Mouse (Mus musculus): ENCODE results near the gene Col15a1.

The Col15a1 gene

DNA sequence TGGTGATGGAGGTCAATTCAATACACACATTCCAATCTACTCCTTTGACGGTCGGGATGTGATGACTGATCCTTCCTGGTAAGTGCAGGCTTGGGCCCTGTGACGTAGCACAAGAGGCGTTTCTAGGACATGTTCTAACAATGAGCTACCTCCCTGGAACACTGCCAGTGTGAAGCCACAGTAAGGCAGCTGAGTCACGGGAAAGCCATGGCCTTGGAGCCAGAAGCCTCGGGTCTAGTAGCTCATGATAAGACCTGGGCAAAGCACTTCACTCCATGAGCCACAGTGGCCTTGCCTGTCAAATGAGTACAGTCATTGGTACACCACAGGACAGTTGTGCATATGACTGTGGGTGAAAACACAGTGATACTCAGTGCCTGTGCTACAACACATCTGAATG, 102.9 kb downstream of the Col15a1 start:
- DNase-seq = no peak

DNA sequence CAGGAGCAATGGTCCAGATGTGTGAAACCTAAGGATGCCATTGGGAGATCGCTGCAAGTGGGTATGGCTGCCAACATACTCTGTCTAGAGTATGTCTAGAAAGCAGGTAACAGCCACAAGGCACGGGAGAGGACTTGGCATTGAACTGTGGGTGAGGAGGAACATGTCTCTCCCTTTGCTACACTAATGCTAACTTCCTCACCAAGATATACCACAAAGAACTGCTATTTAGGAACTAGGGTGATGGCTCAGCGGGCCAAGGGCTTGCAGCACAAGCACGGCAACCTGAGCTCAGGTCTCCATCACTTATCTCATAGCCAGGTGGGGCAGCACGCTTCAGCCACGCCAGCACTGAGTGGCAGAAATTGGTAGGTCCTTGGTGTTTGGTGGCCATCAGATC, 103.5 kb downstream of the Col15a1 start:
- no peak for DNase-seq

DNA sequence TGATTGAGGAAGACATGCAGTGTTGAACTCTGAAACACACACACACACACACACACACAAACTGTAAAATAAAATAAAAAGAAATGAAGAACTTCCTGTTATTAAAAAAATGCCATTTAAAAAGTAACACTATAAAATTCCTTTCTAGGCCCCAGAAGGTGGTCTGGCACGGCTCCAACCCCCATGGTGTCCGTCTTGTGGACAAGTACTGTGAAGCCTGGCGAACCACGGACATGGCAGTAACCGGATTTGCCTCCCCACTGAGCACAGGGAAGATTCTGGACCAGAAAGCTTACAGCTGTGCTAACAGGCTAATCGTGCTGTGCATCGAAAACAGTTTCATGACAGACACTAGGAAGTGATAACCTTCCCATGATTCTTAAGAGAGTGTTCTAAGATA, 104.0 kb downstream of the Col15a1 start:
- peak; percentile 52 to 54 for DNase-seq

DNA sequence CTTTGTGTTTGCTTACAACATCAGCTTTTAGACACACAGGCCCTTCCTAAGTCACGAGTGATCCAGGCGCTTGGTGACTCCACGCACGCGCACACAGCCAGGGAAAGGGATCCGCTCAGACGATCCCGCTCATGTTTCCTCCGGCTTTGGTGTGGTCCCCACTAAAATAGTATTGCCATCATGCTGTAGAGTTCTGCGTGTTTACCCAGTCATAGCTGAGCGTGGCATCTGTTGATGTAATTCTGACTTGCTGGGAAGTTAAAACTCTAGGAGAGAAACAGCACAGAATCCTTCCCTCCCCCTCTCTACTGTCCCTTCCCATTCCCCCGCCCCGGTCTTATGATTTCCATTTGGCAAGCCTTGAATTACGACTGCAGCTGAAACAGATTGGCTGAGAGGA, 104.7 kb downstream of the Col15a1 start:
- peak; percentile 22 to 32 for DNase-seq

DNA sequence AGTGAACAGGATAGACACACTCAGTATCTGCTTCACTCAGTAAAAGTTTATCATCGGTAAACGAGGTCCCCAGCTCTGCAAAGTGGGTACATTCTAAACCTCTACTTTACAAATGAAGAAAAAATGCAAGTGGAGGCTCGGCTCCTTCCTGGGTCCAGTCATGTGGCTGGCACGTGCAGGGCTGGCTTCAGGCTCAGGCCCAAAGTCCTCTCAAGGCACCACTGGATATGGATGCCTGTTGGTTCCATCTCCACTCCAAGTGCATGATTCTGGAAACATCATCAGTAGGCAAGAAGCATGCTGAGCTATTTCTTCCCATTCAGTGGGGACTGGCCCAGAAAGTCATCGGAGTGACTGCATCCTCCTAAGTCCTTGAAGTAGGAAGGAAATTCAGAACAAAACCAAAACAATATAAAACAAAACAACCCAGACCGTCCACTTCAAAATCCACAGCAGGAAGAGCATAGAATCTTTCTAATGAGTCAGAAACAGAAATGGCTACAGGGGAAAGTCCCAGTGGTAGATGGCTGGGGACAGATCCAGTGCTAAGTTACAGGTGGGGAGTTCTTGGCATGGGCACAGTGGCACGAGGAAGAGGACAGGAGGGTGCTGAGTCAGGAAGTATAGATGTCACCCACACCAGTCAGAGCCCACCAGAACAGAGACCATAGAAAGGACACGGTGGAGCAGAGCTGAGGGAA, 105.9 kb downstream of the Col15a1 start:
- DNase-seq = no peak

DNA sequence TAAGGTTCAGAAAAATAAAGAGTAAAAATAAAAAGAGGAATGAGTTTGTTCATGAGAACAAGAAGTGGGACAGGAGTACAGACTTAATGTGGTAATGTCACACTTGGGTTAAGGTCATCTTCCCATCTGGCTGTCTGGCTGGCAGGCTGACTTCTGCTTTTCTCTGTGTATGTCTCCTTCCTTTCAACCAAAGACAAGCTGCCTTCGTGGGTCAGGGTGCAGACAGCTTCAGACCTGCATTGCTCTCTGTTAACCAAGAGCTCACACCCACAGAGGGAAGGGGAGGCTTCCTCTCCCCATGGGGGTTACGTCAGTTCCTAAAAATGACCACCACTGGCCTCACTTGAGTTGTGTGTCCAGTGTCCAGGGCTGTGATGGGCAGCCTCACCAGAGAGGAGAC, 107.5 kb downstream of the Col15a1 start:
- DNase-seq = no peak

DNA sequence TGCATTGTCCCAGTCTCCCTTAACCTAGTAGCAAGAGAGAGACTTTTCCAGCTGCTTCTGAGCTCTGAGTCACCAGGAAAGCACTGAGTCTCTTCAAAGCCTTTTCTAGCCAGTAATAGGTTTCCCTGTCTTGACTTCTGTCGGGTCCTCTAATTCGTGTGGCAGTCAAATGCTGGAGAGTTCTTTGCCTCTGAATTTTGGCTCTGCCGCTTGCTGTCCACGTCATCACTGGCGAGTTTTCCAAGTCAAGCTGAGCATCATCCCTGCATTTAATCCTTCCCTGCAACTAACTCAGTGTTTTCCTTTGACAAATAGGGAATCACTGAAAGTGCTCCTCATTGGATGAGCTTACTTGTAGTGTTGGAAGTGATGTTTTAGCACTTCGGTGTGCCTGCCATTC, 108.5 kb downstream of the Col15a1 start:
- DNase-seq = no peak

DNA sequence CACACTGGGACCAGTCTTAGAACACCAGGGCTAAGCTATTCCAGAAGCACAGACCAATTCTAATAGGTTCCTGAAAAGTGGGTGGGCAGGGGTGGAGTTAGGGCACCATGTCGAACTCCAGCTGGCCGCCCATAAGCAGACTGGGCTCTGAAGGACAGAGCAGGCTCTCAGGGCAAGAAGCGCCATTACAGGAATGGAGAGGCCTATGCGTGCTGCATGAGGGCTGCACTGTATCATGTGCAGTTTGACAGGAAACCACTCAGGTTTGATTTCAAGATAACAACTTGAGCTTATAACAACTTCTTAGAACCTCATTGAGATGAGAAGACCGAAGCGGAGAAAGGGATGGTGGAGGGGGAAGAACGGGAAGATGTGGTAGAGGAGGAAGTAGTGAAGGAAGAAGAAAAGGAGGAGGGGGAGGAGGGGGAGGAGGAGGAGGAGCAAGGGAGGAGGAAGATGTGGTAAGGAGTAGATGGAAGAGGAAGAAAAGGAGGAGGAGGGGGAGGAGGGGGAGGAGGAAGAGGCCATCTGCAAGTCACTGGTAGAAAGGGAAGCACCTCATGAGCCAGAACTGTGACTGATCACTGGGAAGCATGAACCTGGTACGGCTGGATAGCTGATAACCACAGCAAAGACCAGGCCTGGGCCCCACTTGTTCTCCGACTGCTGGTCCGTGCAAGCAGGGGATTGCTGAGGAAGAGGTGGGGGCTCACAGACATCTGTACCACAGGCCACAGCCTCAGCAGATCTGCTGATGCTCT, 111.8 kb downstream of the Col15a1 start:
- DNase-seq = no peak

DNA sequence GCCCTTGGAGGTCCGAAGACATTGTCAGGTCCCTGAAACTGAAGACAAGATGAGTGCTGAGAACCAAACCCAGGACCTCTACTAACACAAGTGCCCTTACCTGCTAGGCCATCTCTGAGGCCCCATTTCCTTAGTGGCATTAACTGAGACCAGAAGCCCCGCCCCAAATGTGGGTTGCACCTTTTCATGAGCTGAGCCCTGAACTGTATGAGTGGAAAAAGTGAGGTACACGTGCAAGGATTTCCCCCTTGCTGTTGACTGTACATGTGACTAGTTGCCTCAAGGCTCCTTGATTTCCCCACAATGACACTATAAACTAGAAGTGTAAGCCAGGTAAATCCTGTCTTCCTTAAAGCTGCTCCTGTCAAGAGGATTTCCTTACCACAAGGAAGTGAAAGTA, 114.4 kb downstream of the Col15a1 start:
- no peak for DNase-seq

DNA sequence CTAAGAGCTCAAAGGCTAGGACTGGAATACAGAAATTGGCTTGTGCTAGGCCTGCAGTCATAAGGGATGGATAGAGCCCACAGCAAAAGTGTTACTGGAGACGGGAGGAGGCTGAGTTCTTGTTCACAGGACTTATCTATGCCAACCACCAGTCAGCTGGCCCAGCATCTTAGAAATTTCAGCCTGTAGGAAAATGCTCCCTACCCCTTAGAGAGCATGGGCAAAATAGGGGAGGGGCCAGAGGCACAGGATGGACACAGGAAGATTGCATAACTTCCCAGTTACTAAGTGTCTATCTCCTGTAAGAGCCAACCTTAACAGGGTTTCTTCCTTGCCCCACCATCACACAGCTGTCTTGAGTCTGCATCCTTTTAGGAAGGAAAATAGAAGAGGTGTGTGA, 116.2 kb downstream of the Col15a1 start:
- DNase-seq = no peak

DNA sequence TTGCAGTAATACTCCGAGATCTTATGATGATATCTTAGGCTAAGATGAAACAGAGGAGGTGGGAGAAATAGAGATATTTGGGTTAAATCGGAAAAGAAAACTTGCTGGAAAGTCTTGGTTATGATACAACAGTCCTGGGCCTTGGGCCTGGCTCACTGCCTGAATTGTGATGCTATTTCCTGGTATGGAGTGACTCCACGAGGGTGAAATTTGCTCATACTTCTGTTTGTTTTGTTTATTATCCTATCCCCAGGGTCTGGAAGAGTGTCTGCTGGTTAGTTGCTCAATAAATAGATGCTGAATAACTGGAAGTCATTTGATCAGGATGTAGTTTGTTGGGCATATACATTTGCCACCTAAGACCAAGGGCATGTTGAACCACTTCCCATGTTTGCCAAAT, 119.8 kb downstream of the Col15a1 start:
- DNase-seq = no peak

DNA sequence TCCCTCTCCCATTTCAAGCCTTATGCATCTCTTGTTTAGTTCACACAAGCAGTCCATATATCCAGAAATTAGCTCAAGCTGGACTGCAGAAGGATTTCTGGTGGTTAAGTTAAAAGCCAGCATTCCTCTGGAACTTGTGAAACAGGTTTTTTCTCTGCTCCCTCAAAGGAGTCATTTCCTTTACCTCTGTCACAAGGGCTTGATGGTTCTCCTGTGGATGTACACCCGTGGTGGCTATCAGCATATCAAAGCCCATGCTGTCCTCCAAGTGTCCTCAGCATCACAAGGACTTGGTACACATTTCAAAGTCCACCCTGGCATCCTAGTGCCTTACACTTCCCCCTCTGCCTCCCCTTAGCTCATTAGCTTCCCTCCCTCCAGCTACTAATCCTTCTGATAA, 121.3 kb downstream of the Col15a1 start:
- no peak for DNase-seq

DNA sequence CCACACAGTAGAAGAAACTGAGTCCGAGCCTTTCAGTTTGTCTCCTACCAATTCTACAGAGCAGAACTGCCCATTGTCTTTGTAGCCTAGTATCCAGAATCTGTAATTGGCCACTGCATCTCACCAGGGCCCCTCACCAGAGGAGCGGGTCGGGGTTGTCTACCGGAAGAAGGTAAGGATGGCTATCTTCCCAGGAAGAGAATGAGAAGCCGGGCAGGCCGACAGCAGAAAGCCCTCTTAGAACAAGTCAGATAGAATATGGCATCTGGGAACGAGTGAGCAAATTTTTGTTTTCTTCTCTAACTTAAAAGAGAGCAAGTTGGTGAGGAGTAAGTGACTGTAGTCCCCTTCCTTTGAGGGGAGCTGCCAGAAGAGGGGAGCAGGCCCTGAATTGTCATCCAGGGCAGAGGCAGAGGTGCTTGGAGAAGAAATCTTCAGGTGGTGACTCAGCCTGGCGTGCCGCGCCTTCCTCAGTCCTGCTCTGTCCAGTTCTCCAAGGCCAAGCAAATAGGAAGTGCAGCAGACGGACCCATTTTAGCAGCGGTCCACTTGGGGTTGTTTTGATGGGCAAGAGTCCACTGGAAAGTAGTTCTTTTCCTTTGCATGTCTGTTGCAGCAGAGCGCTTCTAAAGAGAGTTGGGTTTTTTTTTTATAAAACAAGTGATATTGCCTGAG, 122.6 kb downstream of the Col15a1 start:
- no peak for DNase-seq

DNA sequence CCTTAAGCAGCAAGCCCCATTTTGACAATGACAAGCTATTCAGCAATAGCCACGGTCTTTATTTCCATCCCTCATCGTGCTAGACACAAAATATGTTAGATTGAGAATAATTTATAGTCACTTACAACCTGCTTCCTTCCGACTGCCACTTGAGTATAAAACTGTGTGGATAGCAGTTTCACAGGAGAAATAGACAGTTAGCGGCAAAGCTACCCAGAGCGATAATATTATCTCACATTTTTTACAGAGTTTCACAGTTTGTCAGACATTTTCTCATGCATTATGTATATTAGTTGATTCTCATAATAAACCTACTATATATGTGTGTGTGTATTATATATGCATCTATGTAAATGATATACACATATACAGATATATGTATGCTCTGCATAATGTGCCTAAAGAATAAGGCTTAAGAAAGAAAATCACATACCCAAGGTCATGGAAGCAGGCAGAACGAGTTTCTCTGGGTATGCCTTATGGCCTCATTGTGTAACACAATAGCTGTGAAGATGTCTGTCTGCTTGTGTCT, 124.9 kb downstream of the Col15a1 start:
- DNase-seq = no peak

DNA sequence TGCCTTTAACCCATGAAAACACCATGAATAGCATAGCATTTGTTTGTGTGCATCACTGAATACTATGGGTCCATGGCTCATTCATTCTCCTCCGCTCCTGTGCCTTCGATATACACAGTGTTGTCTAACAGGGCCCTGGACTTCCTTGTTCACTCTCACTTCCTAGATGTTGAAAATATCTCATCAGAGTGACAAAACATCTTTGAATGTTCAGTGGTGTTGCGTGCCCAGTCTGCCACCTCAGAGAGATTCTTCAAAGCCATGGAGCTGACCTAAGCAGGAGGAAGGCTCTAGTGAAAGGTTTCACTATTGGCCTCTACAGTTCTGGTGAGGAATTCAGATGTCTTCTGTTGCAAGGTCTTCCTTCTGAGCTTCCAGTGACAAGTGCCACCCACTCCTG, 125.6 kb downstream of the Col15a1 start:
- no peak for DNase-seq

DNA sequence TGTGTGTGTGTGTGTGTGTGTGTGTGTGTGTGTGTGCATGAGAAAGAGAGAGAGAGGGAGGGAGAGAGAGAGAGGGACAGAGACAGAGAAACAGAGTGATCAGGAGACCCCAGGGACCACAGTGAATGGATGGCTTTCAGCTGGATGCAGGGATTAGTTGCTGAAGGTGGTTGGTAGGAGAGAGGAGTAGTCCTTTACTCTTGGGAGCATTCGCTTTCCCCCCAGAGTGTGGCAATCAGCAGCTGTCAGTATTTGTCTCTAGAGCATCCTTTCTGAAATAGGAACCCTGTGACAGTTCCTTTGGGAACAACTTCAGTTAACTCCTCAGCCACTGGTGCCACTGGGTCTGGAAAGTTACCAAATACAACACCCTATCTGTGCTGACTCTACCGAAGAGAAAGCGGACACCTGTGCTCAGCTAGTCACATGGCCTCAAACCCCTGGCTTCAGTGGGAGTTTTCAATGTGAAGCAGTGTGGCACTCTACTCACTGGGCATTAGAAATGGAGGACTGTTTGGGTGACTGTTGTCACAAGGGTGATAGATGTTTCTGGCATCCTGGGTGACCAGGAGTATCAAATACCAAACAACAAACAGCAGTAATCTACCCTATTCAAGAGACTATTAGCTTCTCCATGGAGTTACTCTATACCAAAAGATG, 129.1 kb downstream of the Col15a1 start:
- no peak for DNase-seq

DNA sequence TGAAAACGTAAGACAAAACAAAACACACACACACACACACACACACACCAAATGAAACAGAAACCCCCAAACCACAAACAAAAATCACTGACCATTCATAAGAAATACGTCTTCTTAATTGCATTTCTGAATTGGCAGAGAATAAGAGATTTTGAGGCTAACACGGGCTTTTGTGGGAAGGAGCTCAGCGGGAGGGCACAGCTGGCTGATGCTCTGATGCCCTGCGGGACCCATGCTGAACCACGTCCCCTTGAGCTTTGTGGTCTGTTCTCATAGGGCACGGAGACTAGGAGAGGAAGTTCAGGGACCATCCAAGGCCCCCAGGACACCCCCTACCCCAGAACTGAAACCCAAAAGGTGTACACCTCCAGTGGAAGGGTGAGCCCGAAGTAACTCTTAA, 134.7 kb downstream of the Col15a1 start:
- DNase-seq = no peak

DNA sequence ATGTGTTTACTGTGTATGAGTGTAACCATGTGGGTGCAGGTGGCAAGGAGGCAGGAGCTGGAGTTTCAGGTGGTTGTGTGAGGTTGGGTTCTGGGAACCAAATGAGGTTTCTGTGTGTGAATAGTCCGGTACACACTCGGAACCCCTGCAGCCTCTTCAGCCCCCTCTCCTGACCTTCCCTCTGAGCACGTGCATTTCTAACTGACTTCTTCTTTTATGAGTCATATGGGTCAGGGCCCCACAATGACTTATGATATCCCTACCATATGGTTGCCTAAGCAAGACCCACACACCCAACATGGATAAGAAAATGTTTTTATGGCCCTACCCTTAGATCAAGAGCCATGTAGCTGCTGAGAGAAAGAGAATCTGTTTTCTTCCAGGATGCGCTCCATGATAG, 139.1 kb downstream of the Col15a1 start:
- no peak for DNase-seq

DNA sequence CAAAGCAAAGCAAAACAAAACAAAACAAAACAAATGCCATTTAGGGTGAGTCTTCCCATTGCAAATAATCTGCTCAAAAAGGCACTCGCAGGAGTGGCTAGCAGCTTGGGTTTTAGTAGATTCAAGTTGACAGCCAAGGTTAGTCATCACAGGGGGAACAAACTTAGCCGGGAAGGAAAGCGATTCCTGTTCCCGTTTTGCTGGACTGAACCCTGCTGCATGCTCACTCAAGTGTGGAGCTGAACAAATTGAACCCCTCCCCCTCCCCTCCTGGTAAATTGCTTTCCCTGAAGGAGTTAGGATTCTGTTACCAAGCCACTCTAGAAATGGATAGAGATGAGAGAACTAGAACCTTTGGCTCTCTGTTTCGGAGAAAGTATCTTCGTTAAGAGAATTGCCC, 141.8 kb downstream of the Col15a1 start:
- peak; percentile 40 to 64 for DNase-seq

DNA sequence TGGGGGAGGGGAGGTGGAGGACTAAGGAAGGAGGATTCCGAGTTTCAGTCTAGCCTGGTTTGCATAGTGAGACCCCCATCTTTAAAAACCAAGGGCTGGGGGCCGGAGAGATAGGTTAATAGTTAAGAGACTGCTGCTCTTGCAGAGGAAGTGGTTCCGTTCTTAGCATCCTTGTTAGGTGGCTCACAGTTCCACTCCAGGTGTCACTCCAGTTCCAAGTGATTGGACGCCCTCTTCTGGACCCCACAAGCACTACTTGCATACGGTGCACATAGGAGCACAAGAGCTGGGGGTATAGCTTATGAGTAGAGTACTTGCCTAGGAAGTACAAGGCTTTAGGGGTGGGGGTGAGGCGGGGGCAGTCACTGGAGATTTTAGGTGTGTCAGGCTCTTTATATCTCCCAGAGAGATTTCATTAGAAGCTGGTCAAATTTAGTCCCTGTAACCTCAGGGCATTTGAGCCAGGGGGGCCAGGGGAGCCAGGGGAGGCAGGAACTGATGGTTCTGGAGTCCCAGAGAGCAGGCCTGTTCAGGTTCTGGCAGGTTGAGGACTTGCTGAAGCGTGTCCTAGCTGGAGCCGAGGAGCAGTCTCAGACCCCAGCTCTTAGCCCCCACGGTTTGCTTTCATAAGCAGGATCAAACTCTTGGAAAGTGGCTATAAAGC, 143.6 kb downstream of the Col15a1 start:
- DNase-seq = peak; percentile 62 to 75

DNA sequence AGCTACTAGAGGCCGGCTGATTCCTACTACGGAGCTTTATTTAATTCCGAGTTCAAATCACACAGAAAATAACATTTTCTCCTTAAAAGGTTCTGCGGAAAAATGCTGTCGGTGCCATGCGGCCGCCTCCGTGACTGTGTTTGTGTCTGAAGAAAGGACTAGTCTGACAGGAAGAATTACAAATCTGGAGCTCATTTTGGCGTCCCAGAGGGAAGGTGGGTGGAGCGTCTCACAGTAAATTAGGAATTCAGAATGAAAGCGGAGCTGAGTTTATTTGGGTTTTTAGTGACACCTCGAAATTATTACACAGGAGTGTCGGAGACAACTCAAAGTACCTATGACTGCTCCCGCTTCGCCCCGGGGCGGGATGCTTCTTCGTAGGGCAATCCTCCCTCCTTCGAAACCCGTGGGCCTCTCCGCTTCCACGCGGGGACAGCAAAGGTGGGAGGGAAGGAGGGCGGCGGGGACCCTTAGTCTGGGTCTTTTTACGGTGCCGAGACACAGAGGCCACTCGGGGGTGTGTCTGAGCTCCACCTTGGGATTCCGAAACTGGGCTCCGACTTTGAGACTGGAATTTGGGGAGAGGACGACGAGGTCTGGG, 144.2 kb downstream of the Col15a1 start:
- peak; percentile 61 to 70 for DNase-seq

DNA sequence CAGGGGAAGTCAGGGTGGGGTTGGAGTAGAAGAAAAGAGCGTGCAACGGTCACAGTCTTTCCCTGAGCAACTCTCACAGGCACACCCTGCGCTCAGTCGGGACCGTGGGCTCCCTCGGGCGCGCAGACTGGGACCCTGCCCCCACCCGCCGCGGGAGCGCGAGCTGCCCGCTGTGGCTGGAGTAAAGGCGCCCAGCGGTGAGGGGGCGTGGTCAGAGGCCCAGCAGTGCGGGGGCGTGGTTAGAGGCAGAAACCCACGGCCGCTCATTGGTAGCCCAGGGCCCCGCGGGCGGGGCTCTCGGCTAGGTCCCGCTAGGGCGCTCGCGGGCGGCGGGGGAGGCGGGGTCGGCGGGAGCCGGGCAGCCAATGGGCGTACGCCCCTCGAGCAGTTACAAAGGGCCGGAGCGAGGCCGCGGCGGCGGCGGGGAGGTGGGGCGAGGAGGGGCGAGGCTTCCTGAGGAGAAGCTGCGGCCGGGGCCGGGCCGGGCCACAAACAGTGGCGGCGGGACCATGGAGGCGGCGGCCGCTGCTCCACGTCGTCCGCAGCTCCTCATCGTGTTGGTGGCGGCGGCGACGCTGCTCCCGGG, 144.9 kb downstream of the Col15a1 start, which contains the start of gene Tgfbr1:
Gene Tgfbr1 (plus strand): TSS at position 420 of the 586 bp plus-strand sequence.
- DNase-seq = peak; percentile 100
